In the genomic region with DNA sequence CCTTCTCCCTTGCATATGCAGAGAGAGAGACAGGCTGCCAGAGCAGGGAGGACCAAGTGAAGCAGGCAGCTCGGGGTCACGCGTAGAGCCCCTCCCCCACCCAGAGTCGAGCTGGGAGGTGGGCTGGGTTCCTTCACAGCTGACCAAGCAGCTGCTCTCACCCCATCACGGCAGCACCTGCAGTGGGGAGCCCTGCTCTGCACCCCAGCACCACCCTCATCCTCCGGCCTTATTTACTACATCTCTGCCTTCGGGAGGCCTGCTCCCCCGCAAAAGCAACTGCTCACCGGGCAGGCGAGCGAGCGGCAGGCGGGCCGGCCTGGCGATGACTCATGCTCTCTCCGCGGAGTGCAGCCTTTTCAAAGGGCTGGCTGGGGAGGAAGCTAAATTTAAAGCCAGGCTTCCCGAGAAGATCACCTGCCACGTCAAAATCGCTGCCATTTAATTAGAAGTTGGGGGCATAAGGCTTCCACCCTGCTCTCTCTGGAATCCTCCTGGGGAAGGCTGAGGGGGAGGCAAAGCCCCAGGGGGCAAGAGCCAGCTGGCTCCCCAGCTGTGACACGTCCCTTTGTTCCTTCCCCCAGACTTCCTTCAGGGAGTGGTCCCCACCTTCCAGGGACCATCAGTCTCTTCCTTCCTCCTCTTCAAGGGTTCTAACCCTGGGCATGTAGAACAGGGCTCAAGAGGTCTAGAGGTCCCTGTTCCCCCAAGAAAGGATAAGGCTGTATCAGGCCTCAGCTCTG, we compare ENCODE assay signal across 8 mouse cellular contexts. TPM values are rescaled to one million over a fixed set of nuclear protein-coding genes. Genes with fewer than 3 reads are reported as not detected.
DNase-seq lines count a peak whose midpoint lies in the region; ATAC-seq and TF ChIP-seq lines count a peak whose summit lies in the region.

No protein-coding gene starts in this region.

- H3K4me2 ChIP-seq in intestine, embryonic 15.5 days (replicated peaks), result peak overlapping the region; percentile 58
- peak overlapping the region; percentile 48 for H3K4me2 ChIP-seq in neural tube, embryonic 15.5 days

- H3K36me3 ChIP-seq in intestine, embryonic 15.5 days, result no peaks in the 10 kb centered on the region
- no peaks in the 10 kb centered on the region for H3K36me3 ChIP-seq in neural tube, embryonic 15.5 days

- no peak overlapping the region for H3K4me3 ChIP-seq in intestine, embryonic 15.5 days (replicated peaks)
- H3K4me3 ChIP-seq in lung, adult 2 months (replicated peaks; ENCODE audit: extremely low read depth, low read depth, low read length), result no peak overlapping the region
- H3K4me3 ChIP-seq in neural tube, embryonic 15.5 days (replicated peaks), result no peak overlapping the region

- 2% methylated on average over 21 of the region's 21 CpGs for WGBS in intestine, embryonic 15.5 days
- 2% methylated on average over 21 of the region's 21 CpGs for WGBS in lung, adult 2 months
- WGBS in neural tube, embryonic 15.5 days, result 3% methylated on average over 21 of the region's 21 CpGs

- H3K4me1 ChIP-seq in intestine, embryonic 15.5 days (replicated peaks), result peaks cover 14% of the 10 kb centered on the region
- H3K4me1 ChIP-seq in lung, adult 2 months (ENCODE audit: control insufficient read depth, insufficient read depth, low read length), result no peaks in the 10 kb centered on the region
- H3K4me1 ChIP-seq in neural tube, embryonic 15.5 days, result peaks cover 21% of the 10 kb centered on the region

- DNase-seq in left cerebral cortex, adult 11 months (ENCODE audit: low spot score), result peak; percentile 61
- DNase-seq in left cerebral cortex, postnatal 4 days, result no peak
- peak; percentile 63 for DNase-seq in gastrocnemius, postnatal 14 days
- DNase-seq in lung, adult 2 months, result peak; percentile 10
- peak; percentile 81 for DNase-seq in urinary bladder, postnatal 14 days (ENCODE audit: low spot score)

- TF ChIP-seq POLR2A in lung, adult 2 months (IDR thresholded peaks at IDR 0.05; ENCODE audit: borderline replicate concordance, extremely low read depth, low read depth, low read length), result no peak

- H3K9ac ChIP-seq in intestine, embryonic 15.5 days, result no peak overlapping the region
- H3K9ac ChIP-seq in neural tube, embryonic 15.5 days (replicated peaks), result peak overlapping the region; percentile 26

- intact Hi-C loops in left cerebral cortex, postnatal 4 days (cut with DNase I), result no loop called here
- intact Hi-C loops in gastrocnemius, postnatal 14 days (cut with DNase I; ENCODE audit: low total_unique reads), result no loop called here

- H3K27me3 ChIP-seq in intestine, embryonic 15.5 days (replicated peaks), result peaks cover 19% of the 10 kb centered on the region
- H3K27me3 ChIP-seq in neural tube, embryonic 15.5 days (replicated peaks), result peaks cover 20% of the 10 kb centered on the region

- no peaks in the 10 kb centered on the region for H3K9me3 ChIP-seq in intestine, embryonic 15.5 days
- no peaks in the 10 kb centered on the region for H3K9me3 ChIP-seq in neural tube, embryonic 15.5 days (replicated peaks)

- no peak for TF ChIP-seq CTCF in lung, adult 2 months (IDR thresholded peaks at IDR 0.05; ENCODE audit: insufficient read depth, low read length)

- peak; percentile 57 for ATAC-seq in common myeloid progenitor, adult 5-6 weeks (replicated peaks; ENCODE audit: low read depth, poor library complexity, severe bottlenecking)
- peak; percentile 65 for ATAC-seq in intestine, embryonic 15.5 days
- ATAC-seq in neural tube, embryonic 15.5 days (ENCODE audit: low FRiP score), result no peak

- H3K27ac ChIP-seq in intestine, embryonic 15.5 days, result no peak overlapping the region
- H3K27ac ChIP-seq in neural tube, embryonic 15.5 days (replicated peaks), result no peak overlapping the region

RNA-seq across cellular contexts. Expression of gene Shisal1, which starts 3.7 kb away (rescaled TPM):
- 10 to 100 TPM; 31.5 to 42.0 TPM for total RNA-seq in left cerebral cortex, postnatal 4 days (2021)
- not detected in 2 replicates for total RNA-seq in common myeloid progenitor, adult 5-6 weeks (2017)
- total RNA-seq in gastrocnemius, postnatal 14 days (2021), result 1 to 10 TPM; 2.7 to 5.0 TPM
- polyA plus RNA-seq in intestine, embryonic 15.5 days (2015; fragmentation: Nextera tagmentation; extraction: Ambion mirVana), result 2.2 and 2.3 TPM in 2 replicates
- polyA plus RNA-seq in lung, adult 2 months (2012; rRNA removed), result 6.2 and 9.4 TPM in 2 replicates
- polyA plus RNA-seq in neural tube, embryonic 15.5 days (2015; fragmentation: Nextera tagmentation; extraction: Ambion mirVana), result 8.0 and 8.4 TPM in 2 replicates

Comparison
In these comparisons a context has a peak if more than half of its experiments do, and no peak if none do; other contexts are left out.
1. RNA of gene Shisal1, which starts 3.7 kb away (total RNA-seq): 31.5 to 42.0 TPM in left cerebral cortex, postnatal 4 days; 2.7 to 5.0 TPM in gastrocnemius, postnatal 14 days and not detected in common myeloid progenitor, adult 5-6 weeks; every median in the first group is over 4 times any median in the second.